Mouse (Mus musculus) frontal cortex, postnatal 25 days (tissue): ENCODE data around the gene Ncapd3.

Experiments
- DNase-seq, 2 experiments: peaks; one replicate each; pipeline ENCODE4 v3.0.0; 2022; ENCODE audit warnings: low spot score in 2 of 2

Gene Ncapd3

DNA sequence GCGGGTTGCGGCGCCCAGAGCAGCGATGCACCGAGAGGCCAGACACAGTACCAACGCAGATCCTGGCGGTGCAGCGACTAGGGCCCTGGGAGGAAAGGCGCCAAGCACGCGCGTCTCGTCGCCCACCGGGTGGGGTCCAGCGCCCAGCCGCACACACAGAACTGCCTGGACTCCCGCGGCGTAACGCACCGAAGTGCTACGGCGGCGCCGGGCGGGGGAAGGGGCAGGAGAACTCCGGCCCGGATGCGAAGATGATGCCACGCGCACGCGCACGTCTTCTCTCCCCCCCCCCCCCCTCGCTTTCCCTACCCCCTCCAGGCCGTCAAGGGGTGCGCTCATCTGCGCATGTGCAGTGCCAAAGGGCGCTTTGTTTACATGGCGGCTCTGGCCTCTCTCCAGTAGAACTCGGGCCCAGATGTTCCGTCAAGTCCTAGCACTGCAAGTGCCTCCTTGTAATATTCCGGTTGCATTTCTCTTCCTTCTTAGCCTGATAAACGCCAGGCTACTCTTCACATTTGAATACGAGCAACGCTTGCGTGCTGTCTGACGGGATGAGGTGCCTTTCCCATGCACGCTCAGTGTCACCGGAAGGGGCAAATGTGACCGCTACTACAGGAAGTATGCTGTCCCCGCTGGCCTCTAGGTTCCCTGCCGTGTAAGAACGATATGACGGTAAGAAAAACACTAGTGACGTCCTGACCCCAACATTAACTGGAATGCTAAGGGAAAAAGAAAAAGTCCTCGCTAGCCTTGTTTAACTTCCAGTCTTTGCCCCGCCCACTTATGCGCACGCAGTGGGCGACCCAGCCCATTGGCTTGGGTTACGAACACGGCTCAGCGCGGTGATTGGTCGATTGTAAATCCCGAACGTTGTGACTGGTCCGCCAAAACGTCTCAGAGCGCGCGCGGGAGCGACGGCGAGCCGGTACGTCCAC is at the start of gene Ncapd3, which contains the start of gene Vps26b:
TSS of gene Ncapd3 (plus strand) at position 348 of the 935 bp plus-strand sequence.
TSS of gene Vps26b (minus strand) at position 238 of the 935 bp plus-strand sequence.
- DNase-seq = peak; percentile 93 to 95

DNA sequence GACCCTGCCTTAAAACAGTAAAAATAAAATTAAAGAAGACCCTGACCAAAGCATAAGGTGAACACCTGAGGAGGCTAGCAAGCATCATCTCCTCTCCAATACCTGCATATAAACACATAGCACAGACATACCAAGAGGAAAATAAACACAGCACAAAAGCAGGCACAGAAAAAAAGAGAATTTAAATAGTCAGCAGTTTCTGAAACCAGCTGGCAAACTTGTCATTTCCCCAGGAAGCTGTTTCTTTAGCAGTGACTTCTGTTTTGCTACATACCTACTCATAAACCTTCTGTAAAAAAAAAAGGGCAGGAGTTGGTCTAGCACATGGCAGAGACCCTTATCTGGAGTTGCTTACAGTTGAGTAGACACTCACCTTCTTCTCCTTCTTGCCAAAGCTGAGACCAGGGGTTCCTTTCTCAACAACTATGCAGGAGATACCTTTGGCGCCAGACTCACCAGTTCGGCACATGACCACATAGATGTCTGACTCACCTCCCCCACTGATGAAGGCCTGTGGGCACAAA is 44.8 kb upstream of the Ncapd3 start:
- DNase-seq = no peak

GRCm38 (mm10) chr9:26985668-26986277 is 44.2 kb upstream of the Ncapd3 start:
- DNase-seq = no peak

- DNase-seq = no peak
These were observed 39.8 kb upstream of the Ncapd3 start for GRCm38 (mm10) chr9:26990181-26990580.

DNA sequence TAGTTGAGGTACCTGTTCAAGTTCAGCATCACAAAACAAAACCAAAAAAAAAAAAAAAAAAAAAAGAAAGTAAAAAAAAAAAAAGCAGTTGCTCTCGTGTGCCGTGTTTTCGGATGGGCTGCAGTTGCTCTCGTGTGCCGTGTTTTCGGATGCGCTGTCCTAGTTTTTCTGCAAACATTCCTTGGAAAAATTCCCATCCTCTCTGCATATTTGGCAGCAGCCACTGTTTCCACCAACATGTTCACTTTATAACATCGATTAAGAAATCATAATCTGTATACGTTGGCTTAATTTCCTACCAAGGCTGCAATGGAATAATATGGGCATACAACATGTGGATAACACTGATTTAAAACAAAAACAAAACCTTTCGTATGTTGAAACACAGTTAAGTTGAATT is 36.9 kb upstream of the Ncapd3 start:
- no peak for DNase-seq

DNA sequence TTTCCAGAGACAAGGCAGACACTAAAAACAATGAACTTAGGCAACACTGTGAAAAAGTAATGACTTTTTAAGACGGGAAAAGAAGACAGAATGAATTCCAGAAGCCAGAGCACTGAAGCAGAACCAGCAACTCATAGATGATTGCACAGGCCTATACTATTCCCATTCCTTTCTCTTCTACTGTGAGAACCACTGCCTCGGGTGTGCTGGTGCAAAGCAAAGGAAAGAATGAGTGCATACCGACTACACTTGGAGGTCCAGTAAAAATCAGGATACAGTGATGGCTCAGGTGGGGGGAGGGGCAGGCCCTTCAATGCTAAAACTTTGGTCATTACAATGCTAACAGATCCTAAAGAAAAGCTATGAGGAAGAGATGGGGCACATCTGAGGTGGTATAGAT is 36.1 kb upstream of the Ncapd3 start:
- peak in 1 of 2 experiments; percentile 2 for DNase-seq

GRCm38 (mm10) chr9:26997062-26997461 is 32.9 kb upstream of the Ncapd3 start:
- no peak for DNase-seq

DNA sequence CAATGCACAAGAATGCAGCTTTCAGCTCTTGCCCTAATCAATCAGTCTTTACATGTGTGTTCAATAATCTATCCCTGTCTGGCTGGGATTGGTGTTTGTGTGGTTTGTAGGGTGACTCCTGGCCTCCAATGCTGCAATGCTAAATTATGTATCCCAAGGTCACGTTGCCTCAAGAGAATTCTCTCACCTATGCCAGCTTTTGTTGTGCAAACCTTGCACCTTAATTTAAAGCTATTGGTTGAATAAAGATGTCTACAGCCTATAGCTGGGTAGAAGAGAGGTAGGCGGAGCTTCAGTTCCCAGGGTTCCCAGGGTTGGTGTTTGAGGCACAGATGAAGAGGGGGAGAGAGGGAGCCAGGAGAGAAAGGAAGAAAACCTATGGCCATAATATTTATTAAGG is 32.5 kb upstream of the Ncapd3 start:
- DNase-seq = no peak

DNA sequence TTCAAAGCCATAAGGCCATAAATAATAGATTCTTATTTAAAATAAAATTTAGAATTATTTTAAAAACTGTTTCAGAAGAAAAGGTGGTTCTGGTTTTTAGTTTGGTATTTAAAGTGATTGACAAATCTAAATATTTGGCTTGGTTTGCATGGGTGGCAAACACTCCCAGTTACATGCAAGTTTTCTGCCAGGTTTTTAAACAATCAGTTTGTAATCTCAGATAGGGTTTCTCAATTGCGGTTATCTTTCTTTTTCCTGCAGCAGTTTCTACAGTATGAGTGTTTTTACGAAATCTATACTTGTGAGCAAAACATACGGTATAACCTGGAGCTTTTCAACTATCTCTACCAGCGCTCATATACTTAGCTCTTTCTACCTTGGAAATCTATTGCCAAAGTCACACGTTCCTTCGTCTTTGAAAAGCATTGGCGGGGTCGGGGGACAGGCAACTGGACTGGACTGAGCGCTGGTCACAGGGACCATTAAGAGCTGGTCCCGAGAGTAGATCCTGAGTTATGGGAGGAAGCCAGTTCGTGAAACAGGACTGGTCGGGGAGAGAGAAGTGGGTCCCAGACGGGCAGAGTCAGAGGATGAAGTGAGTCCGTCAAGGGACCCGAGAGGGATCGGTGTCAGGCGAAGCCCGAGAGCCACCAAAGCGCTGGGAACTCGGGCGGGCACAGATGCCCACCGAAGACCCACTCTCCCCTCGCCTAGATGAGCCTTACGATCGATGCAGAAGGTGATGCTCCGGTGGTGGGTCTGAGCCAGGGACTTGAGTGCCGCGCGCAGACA is 31.1 kb upstream of the Ncapd3 start:
- no peak for DNase-seq

- peak; percentile 91 to 94 for DNase-seq
These were observed 30.2 kb upstream of the Ncapd3 start, which contains the start of the genes Acad8 and Thyn1 for GRCm38 (mm10) chr9:26999461-27000395. TSS of gene Acad8 (minus strand) at chr9:26999566. TSS of gene Thyn1 (plus strand) at chr9:26999710.

- no peak for DNase-seq
These were observed 24.7 kb upstream of the Ncapd3 start for GRCm38 (mm10) chr9:27005231-27005630.

DNA sequence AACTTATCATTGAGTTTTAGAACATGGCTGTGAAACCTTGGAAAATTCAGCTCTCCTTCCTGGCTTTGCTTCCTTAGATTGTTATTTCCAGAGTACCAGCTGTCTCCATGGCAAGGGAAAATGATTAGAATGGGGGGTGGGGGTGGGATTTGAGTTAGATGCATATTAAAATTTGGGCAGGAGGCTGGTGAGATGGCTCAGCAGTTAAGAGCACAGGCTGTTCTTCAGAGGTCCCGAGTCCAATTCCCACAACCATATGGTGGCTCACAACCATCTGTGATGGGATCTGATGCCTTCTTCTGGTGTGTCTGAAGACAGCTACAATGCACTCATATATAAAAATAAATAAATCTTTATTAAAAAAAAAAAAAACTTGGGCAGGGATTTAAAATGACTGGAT is 24.0 kb upstream of the Ncapd3 start:
- DNase-seq = no peak

- DNase-seq = no peak
These were observed 23.1 kb upstream of the Ncapd3 start for GRCm38 (mm10) chr9:27006866-27007265.

DNA sequence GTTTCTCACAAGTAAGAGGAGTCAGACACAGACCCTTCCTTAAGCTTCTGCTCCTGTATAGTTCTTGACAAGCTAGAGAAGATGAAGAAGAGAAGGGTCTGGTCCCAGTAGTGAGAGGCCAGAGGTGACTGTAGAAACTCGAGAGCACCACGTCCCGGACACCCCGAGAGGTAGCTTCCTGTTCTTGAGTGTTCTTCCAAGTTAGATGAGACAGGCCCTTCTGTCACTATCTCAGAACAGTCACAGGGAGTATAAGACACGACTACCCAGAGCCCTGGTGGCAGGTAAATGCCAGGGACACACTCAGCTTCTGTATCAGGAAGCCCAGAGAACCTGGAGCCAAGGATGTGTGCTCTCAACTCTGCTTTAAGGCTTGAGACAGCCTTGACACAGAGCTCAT is 20.7 kb upstream of the Ncapd3 start:
- DNase-seq = no peak

- DNase-seq = no peak
These were observed 18.4 kb upstream of the Ncapd3 start for GRCm38 (mm10) chr9:27011572-27011971.

DNA sequence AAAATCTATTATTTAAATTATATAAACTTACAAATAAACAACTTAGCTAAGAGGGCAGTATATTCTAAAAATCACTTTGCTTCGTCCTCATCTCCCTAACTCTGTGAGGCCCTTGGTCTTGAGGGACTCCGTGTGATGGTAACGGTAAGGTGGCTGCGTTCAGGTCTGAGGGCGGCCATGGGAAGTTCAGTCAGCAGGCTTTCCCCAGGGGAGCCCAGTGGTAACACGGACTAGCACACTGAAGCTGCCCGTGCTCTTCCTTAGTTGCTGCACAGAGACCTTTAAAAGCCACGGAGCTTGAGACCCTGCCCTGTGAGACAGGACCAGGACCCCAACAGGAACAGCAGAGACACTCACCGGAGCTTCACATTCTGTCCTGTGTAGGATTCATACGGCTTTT is 11.0 kb upstream of the Ncapd3 start:
- no peak for DNase-seq

GRCm38 (mm10) chr9:27023681-27024080 is 6.3 kb upstream of the Ncapd3 start:
- DNase-seq = no peak

DNA sequence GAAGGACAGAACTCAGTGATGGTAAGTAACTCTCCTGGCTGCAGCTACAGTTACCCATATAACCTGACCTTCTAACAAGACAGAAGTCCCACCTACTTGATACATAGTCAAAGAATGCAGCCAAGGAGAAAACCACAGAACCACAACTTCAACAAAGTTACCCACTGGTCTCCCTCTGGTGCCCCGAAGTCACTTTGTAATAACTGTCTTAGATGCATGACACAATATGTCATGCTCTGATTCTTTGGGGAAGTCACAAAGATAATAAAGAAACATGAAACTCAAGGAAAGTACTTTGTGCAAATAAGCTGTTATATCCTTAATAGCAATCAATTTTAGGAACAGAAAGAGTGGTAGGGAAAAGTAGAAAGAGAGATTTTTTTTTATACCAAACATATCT is 3.3 kb upstream of the Ncapd3 start:
- no peak for DNase-seq

DNA sequence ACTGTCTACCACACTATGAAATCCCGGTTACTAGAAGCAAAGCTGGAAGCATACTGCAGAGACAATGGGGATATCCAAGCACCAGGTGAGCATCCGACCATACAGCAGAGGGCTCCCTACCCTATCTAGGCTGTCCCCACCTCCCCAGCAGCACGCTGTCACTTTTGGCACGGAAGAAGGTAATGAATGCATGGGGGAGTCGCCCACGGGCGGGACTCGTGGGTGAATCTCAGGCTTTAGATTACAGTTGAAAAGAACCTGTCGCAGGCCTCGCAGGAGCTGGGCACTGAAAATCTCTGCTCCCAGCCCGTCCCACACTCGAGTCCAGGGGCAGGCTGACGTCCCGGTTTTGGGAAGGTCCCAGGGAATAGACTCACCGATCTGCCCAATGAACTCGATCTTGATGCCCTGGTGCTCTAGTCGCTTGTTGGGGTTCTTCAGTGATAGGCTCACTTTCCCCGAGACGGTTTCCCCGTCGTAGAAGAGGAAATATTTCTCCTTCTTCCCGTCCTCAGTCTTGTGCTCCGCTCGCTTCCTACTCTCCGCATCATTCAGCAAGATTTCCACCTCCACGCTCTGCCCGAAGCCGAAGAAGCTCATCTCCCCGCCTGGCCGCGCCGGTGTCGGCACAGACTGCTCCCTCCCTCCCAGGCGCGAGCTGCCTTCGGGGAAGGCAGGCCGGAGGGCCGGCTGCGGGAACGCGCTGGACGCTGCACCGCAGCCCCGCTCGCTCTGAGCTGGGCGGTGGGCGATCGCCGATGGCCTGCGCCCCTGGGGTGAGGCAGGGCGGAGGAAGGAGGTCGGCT is 750 bp upstream of the Ncapd3 start:
- peak; percentile 23 to 25 for DNase-seq

DNA sequence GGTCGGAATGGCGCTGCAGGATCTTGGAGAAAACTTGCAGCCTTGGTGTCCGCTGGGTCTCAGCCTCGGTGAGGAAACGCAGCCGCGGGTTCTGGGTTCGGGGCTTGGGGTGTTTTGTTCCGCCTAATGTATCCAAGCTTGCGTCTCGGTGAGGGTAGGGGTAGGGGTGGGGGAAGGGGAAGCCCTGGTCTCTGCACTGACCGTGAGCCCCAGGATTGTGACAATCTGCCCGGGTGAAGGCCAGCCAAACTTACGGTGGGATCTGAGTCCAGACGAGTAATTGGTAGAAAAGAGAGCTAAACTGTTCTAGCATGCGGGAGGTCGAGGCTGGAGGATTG is 757 bp downstream of the Ncapd3 start:
- DNase-seq = no peak
